Mouse (Mus musculus): ENCODE measurements around the gene Kcnh4. TPM values are rescaled to one million over a fixed set of nuclear protein-coding genes. Genes with fewer than 3 reads are reported as not detected.

The Kcnh4 gene
- total and polyA plus RNA-seq, 2 experiments from 2014 or later: not detected

- no peaks in the 10 kb centered on the region for H3K4me1 ChIP-seq (ENCODE audit: control insufficient read depth, insufficient read depth)
- ATAC-seq (ENCODE audit: insufficient read depth, low read depth) (no peak), DNase-seq (ENCODE audit: low spot score) (no peak)
- no peaks in the 10 kb centered on the region for H3K27me3 ChIP-seq (ENCODE audit: control insufficient read depth, insufficient read depth, low read length)
- no peaks in the 10 kb centered on the region for H3K9me3 ChIP-seq (replicated peaks; ENCODE audit: control insufficient read depth, low read length)
- H3K9ac ChIP-seq (replicated peaks; ENCODE audit: low read depth, low read length): no peak overlapping the region
- no peak overlapping the region for H3K4me2 ChIP-seq (ENCODE audit: low read depth, low read length)
- no peak overlapping the region for H3K4me3 ChIP-seq (ENCODE audit: low read depth, low read length)
- no peak for TF ChIP-seq EP300 (IDR thresholded peaks at IDR 0.05; ENCODE audit: low read depth)
- no peak for TF ChIP-seq CTCF (IDR thresholded peaks at IDR 0.05; ENCODE audit: low read depth)
- H3K36me3 ChIP-seq (replicated peaks; ENCODE audit: control insufficient read depth, insufficient read depth, low read length): peaks cover 19% of the 10 kb centered on the region
- WGBS: 74% methylated on average over 10 of the region's 10 CpGs
- H3K27ac ChIP-seq (ENCODE audit: low read depth): no peak overlapping the region
Measured at GRCm38 (mm10) chr11:100775921-100776320, 16.2 kb upstream of the Kcnh4 start.

GRCm38 (mm10) chr11:100774261-100774660, 14.5 kb upstream of the Kcnh4 start:
- Histone ChIP-seq H3K9ac (replicated peaks; ENCODE audit: low read depth, low read length) (no peak overlapping the region), H3K4me3 (ENCODE audit: low read depth, low read length) (no peak overlapping the region)
- 80% methylated on average over 4 of the region's 4 CpGs for WGBS

GRCm38 (mm10) chr11:100770646-100771408, 11.1 kb upstream of the Kcnh4 start, which contains the start of gene Ghdc:
Gene Ghdc (minus strand): TSS chr11:100770957.
- H3K9ac ChIP-seq (replicated peaks; ENCODE audit: low read depth, low read length): peak within 1 kb of the TSS; percentile 56
- peaks cover 4% of the 10 kb centered on the region; the same call in 1 of the 2 replicates for H3K36me3 ChIP-seq (replicated peaks; ENCODE audit: control insufficient read depth, insufficient read depth, low read length)
- peak within 1 kb of the TSS; percentile 52 for H3K27ac ChIP-seq (ENCODE audit: low read depth)
- TF ChIP-seq CTCF (IDR thresholded peaks at IDR 0.05; ENCODE audit: low read depth) (no peak), EP300 (IDR thresholded peaks at IDR 0.05; ENCODE audit: low read depth) (no peak)
- DNase-seq (ENCODE audit: low spot score) (peak; percentile 83), ATAC-seq (ENCODE audit: insufficient read depth, low read depth) (peak; percentile 84)
- no peaks in the 10 kb centered on the region for H3K27me3 ChIP-seq (ENCODE audit: control insufficient read depth, insufficient read depth, low read length)
- peak within 1 kb of the TSS; percentile 73 for H3K4me2 ChIP-seq (ENCODE audit: low read depth, low read length)
- peaks cover 6% of the 10 kb centered on the region for H3K4me1 ChIP-seq (ENCODE audit: control insufficient read depth, insufficient read depth)
- WGBS: 9% methylated on average over 17 of the region's 17 CpGs
- H3K4me3 ChIP-seq (ENCODE audit: low read depth, low read length): peak within 1 kb of the TSS; percentile 78
- no peaks in the 10 kb centered on the region for H3K9me3 ChIP-seq (replicated peaks; ENCODE audit: control insufficient read depth, low read length)

More at GRCm38 (mm10) chr11:100774261-100774660, 14.5 kb upstream of the Kcnh4 start:
- no peak overlapping the region for H3K4me2 ChIP-seq (ENCODE audit: low read depth, low read length)
- ATAC-seq (ENCODE audit: insufficient read depth, low read depth): no peak
- no peak overlapping the region for H3K27ac ChIP-seq (ENCODE audit: low read depth)
- no peaks in the 10 kb centered on the region for H3K27me3 ChIP-seq (ENCODE audit: control insufficient read depth, insufficient read depth, low read length)
- no peak for DNase-seq (ENCODE audit: low spot score)
- peaks cover 6% of the 10 kb centered on the region for H3K4me1 ChIP-seq (ENCODE audit: control insufficient read depth, insufficient read depth)
- TF ChIP-seq CTCF (IDR thresholded peaks at IDR 0.05; ENCODE audit: low read depth) (no peak), EP300 (IDR thresholded peaks at IDR 0.05; ENCODE audit: low read depth) (no peak)
- H3K36me3 ChIP-seq (replicated peaks; ENCODE audit: control insufficient read depth, insufficient read depth, low read length): peaks cover 3% of the 10 kb centered on the region; the same call in 1 of the 2 replicates
- H3K9me3 ChIP-seq (replicated peaks; ENCODE audit: control insufficient read depth, low read length): no peaks in the 10 kb centered on the region

DNA sequence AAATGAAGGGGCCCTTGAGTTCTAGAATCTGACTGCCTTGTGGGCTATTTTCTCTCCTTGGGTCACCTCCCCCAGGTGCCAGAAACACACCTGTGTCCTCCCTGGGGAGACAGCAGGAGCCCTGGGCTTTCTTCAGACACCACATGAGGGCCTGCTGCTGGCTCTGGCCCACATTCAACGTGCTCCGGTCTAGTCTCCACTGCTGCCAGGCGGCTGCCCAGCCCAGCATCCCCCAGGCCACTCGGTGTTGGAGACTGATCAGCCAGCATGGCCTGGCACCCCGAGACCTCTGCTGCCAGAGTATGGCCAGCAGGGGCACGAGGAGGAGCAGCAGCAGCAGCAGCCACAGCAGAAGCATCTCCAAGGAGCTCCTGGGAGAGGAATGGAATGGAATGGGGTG, 10.2 kb upstream of the Kcnh4 start:
- peaks cover 6% of the 10 kb centered on the region for H3K4me1 ChIP-seq (ENCODE audit: control insufficient read depth, insufficient read depth)
- DNase-seq (ENCODE audit: low spot score) (no peak), ATAC-seq (ENCODE audit: insufficient read depth, low read depth) (no peak)
- peak overlapping the region; percentile 73 for H3K4me2 ChIP-seq (ENCODE audit: low read depth, low read length)
- TF ChIP-seq CTCF (IDR thresholded peaks at IDR 0.05; ENCODE audit: low read depth) (no peak), EP300 (IDR thresholded peaks at IDR 0.05; ENCODE audit: low read depth) (no peak)
- no peaks in the 10 kb centered on the region for H3K27me3 ChIP-seq (ENCODE audit: control insufficient read depth, insufficient read depth, low read length)
- peaks cover 4% of the 10 kb centered on the region; the same call in 1 of the 2 replicates for H3K36me3 ChIP-seq (replicated peaks; ENCODE audit: control insufficient read depth, insufficient read depth, low read length)
- WGBS: 44% methylated on average over 6 of the region's 6 CpGs
- no peak overlapping the region for H3K27ac ChIP-seq (ENCODE audit: low read depth)
- H3K4me3 ChIP-seq (ENCODE audit: low read depth, low read length): peak overlapping the region; percentile 78
- H3K9me3 ChIP-seq (replicated peaks; ENCODE audit: control insufficient read depth, low read length): no peaks in the 10 kb centered on the region
- peak overlapping the region; percentile 30; the same call in 1 of the 2 replicates for H3K9ac ChIP-seq (replicated peaks; ENCODE audit: low read depth, low read length)

DNA sequence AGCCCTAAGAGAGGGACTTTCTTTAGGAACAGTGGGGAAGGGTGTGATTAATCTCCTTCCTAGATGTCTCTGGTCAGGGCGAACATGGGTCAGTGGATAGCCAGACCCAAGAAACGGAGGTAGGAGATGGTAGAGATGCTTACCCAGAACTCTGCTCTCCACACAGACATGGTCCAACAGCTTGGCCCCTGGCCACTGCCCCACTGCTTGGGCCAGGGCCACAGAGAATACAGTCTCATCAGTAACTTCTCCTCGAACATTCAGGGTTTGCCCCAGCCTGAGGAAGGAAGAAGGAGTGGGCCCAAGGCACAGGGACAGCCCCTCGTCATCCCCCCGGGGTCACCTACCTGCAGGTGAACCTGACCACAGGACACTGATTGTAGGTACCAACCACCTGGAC, 8.1 kb upstream of the Kcnh4 start:
- 90% methylated on average over 5 of the region's 5 CpGs for WGBS
- Histone ChIP-seq H3K9me3 (replicated peaks; ENCODE audit: control insufficient read depth, low read length) (no peaks in the 10 kb centered on the region), H3K27me3 (ENCODE audit: control insufficient read depth, insufficient read depth, low read length) (no peaks in the 10 kb centered on the region), H3K4me2 (ENCODE audit: low read depth, low read length) (no peak overlapping the region), H3K36me3 (replicated peaks; ENCODE audit: control insufficient read depth, insufficient read depth, low read length) (peaks cover 4% of the 10 kb centered on the region; the same call in 1 of the 2 replicates), H3K27ac (ENCODE audit: low read depth) (no peak overlapping the region), H3K4me3 (ENCODE audit: low read depth, low read length) (no peak overlapping the region), H3K4me1 (ENCODE audit: control insufficient read depth, insufficient read depth) (peaks cover 6% of the 10 kb centered on the region), H3K9ac (replicated peaks; ENCODE audit: low read depth, low read length) (no peak overlapping the region)
- DNase-seq (ENCODE audit: low spot score) (no peak), ATAC-seq (ENCODE audit: insufficient read depth, low read depth) (no peak)
- TF ChIP-seq EP300 (IDR thresholded peaks at IDR 0.05; ENCODE audit: low read depth) (no peak), CTCF (IDR thresholded peaks at IDR 0.05; ENCODE audit: low read depth) (no peak)

Measured in heart, postnatal 0 days (tissue).